Mouse (Mus musculus) cerebellum, adult 8-10 months (tissue): Measurements from ENCODE around the gene Limk1.
"Not testable (repeated sequence)": the region's sequence is repeated elsewhere in the genome, so short reads cannot be mapped to it uniquely, and the experiment has no call there.

Source experiments
- DNase-seq: peaks from one replicate; pipeline ENCODE4 v3.0.0; 2022

Gene Limk1

GRCm38 (mm10) chr5:134675956-134676759, 12.2 kb downstream of the Limk1 start:
- DNase-seq, result peak; percentile 33

DNA sequence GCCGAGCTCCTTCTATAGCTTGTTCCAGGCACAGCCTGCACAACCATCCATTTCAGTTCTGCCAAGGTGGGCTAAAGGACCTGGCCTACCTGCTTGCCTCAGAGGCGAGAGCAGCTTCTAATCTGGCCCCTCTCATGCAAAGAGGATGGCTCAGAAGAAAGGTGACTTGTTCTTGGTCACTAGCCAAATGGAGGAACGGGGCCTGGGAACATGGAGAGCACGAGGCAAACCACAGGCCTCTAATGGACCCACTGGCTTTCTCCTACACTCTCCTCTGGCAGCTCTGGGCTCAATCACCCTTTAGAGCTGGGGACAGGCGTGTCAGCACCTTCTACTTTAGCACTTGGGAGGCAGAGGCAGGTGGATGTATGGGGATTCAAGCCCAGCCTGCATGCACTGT, 13.4 kb downstream of the Limk1 start:
- DNase-seq, result no peak

DNA sequence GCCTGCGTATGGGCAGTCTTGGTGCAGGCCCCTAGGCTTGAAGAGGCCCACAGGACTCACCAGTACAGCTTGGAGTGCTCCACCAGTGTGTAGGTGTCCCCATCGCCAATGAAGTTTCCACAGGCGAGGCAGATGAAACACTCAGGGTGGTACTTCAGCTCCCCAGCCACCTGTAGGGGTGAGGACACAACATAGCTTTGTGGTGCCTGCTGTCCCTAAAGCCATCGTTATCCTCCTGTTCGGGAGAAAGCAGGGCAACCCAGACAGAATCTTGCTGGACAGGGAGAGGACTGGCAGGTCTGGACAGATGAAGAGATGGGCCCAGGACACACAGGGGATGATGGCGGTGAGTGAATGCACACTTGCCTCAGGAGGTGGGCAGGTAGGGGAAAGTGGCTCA, 15.8 kb downstream of the Limk1 start:
- no peak for DNase-seq

DNA sequence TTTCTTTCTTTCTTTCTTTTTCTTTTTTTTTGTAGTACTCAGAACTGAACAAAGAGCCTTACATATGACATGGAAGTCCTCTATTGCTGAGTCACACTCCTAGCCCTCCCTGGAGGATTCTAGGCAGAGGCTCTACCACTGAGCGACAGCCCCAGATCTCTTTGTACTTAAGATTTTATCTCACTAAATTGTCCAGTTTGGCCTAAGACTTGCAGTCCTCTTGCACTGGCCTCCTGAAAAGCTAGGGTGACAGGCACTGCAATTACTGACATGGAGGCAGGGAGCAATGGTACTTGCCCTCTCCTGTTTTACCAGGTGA, 16.2 kb downstream of the Limk1 start:
- no peak for DNase-seq

DNA sequence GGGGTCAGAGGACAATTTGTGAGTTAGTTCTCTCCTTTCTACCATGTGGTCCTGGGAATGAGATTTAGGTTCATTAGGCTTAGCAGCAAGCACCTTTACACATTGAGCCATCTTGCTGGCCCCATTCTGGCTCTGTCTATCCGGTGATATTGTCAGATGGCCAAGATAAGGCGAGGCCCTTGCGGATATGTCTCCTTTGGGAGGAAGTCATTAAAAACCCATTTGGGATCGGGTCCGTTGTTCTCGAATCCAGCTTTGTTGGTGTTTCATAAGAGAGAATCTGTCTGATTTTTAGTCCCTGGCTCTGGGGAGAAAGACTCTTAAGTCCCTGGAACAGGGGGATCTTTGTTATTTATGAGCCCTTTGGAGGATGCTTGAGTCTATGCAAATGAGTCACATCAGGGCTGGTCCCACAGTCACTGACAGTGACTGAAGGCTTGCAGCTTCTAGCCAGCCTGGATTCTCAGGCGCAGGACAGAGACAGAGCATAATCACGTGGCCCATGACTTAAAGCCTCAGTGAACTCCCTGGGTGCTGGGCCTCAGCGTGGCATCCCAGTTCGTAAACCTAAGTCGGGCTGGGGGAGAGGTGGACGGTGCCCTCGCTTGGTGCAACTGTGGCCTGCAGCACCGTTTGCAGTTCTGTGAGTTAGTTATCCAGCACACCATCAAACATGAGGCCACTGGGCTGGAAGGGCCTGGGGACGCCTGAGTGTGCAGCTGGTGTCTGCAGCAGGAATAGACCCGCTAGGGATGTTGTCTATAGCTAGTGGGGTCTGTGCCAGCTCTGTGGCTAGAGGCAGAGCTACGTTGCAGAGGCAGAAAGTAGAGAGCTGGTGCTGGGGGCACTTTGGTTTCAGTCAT, 16.8 kb downstream of the Limk1 start:
- no peak for DNase-seq

GRCm38 (mm10) chr5:134669001-134669708, 19.2 kb downstream of the Limk1 start:
- no peak for DNase-seq

- no peak for DNase-seq
These were observed 19.9 kb downstream of the Limk1 start for GRCm38 (mm10) chr5:134668495-134668894.

DNA sequence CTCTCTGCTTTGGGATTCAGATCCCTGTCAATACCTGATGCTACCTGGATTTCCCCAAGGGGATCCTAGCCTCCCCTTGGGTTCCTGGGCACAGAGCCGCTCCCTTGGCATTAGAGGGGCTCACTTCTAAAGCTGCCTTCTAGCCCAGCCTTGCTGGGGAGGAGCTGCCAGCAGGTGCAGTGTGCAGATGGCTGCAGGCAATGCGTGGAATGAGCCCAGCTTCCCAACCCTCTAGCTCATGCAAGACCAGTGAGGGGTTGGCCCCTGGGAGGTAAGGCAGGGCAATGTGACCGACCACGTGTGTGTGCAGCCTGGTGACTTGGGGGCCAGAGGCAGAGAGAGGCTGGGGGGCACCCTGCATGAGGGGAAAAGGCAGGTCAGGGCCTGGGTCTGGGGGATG, 31.7 kb downstream of the Limk1 start:
- no peak for DNase-seq

GRCm38 (mm10) chr5:134652015-134652414, 36.4 kb downstream of the Limk1 start:
- DNase-seq, result no peak

DNA sequence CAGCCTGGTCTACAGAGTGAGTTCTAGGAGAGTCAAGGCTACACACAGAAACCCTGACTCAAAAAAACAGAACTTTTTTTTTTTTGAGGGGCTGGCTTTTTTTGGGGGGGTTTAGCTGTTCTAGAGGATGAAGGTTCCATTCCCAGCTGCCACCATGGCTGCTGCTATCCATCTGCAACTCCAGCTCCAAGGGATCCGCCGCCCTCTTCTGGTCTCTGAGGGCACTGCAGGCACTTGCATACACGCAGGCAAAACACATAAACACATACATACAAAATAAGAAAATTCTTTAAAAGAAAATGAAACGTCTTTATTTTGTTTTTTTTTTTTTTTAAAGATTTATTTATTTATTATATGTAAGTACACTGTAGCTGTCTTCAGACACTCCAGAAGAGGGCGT, 37.5 kb downstream of the Limk1 start:
- DNase-seq, result peak; percentile 21

DNA sequence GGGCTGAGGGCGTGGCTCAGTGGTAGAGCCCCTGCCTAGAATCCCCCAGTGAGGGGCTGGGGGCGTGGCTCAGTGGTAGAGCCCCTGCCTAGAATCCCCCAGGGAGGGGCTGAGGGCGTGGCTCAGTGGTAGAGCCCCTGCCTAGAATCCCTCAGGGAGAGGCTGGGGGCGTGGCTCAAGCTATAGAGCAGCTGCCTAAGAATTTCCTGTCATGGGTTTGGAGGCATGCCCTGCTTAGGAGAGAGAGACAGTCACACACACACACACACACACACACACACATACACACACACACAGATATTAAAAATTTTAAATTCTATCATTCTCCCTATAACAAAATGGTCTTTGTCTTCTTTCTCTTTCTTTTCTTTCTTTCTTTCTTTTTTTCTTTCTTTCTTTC, 39.4 kb downstream of the Limk1 start:
- not testable (repeated sequence) for DNase-seq

DNA sequence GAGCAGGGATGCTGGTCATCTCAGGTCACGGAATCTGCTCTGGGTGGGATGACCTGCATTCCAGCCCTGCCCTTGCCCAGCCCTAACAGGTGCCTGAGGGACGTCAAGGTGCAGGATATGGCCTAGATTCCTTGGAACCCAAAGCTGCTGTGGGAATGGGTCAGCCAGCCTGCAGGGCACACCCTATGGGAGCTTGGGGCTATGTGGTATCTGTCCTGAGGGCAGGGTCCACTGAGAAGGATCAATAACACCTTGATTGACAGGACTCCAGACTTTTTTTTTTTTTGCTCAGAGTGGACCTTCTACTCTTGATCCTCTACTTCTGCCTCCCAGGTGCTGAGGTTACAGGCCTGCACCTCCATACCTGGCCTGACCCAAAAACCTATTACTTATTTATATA, 41.0 kb downstream of the Limk1 start:
- DNase-seq, result no peak

DNA sequence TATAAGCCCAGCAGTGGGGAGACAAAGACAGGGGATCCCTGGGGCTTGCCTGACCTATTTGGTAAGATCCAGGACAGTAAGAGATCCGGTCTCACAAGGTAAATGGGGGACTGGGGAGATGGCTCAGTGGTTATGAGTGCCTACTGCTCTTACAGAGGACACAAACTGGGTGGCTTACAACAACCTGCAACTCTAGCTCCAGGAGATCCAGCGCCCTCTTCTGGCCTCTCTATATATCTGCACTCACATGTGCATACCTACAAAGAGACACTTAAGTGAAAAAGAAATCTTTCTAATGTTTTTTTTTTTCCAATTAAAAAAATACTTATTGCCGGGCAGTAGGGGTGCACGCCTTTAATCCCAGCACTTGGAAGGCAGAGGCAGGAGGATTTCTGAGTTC, 41.9 kb downstream of the Limk1 start:
- DNase-seq, result no peak

DNA sequence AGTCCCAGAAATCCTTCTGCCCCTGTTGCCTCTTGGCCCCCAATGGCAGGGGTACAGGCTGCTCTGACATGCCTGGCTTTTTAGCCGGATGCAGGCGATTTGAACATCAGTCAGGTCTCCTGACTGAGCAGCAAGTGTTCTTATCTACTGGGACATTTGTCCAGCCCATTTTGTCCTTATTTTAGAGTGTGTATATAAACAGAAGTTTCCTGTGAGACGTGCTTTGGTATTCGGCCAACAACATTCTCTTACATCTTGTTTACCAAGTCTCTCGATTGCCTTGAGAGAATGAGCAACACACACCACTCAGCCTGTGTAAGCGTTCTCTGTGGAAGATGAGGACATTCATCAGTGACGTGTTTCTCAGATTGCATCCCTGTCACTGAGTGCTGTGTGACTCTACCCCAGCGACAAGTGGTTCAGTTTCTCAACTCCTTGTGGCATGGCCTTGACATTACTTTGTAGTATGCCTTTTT, 43.7 kb downstream of the Limk1 start:
- no peak for DNase-seq

DNA sequence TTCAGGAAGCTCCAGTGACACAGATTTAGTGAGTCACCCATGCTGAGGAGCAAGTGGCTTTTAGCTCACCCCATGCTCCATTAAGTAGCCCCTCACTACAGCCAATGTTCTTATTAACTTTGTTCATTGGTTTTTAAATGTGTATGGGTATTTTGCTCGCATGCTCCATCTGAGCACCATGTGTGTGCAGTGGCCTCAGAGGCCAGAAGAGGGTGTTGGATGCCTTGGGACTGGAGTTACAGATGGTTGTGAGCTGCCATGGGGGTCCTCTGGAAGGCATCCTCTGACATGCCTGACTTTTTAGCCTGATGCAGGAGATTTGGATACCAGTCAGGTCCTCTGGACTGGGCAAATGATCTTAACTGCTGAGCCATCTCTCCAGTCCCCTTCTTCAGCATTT, 44.3 kb downstream of the Limk1 start:
- DNase-seq, result no peak

DNA sequence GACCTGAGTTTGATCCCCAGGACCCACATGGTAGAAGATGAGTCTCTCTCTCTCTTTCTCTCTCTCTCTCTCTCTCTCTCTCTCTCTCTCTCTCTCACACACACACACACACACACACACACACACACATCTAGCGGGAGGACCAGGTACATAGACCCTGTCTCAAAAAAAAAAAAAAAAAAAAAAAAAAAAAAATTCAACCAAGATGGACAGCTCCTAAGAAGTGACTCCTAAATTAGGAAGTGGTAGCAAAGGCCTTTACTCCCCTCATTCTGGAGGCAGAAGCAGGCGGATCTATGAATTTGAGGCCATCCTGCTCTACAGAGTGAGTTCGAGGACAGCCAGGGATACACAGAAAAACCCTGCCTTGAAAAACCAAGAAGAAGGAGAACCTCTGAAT, 48.0 kb downstream of the Limk1 start:
- no peak for DNase-seq

- peak; percentile 97 for DNase-seq
These were observed 49.1 kb downstream of the Limk1 start, which contains the start of gene Eif4h for GRCm38 (mm10) chr5:134639269-134639682. Gene Eif4h (minus strand): TSS chr5:134639490.

DNA sequence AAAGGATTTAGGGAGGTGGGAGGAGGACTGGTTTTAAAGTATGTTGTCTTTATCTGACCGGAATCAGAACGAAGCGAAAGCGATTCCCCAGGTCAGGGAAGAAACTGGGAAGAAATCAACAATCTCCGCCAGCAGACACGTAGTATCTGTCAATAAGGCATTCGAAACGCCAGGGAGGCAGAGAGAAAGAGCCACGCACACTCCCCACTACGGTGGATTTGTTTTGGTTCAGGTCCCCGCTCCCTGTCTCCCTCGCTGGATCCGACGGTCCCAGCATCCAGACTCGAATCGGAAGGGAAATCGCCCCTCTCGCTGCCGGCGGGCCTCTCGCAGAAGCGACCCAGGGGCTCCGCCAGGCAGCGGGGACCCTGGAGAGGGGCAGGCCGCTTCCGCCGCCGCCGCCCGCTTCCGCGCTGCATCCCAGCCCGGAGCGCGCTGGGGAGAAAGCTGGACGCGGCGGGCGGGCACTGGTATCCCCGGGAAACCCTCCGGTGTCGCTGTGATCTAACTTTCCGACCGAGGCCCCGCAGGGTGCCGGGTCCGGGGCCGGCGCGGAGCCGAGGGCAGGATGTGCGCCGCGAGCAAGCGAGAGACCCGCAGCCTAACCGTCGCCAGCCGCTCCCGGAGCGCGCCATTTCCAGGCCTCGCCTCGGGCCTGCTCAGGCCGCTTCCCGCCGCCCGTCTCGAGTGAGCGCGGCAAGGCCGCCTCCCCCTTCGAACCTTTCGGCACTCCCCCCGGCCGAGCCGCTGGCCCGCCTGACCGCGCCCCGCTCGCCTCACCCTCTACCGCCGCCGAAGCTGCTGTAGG, 49.7 kb downstream of the Limk1 start:
- DNase-seq, result no peak

DNA sequence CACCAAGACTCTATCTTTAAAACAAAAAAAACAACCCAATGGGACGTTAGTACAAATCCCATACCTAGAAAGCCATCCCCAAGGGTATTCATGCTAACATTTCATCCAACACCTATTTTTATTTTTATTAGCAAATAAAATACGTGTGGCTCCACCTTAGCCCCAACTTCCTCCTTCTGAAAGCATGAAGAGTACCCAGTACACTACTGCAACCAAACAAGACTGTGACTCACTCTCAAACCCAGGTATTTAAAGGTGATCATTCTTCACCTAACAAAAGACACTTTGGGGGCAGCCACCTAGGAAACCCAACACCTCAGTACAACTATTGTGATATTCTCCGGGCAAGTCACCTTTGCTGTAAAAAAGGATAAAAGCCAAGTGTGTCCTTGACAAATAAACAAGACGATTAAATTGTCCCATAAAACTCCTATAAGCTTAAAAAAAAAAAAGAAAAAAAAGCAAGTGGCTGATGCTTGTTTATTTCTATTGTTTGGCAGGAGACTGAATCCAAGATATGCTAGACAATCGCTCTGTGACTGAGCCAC, 50.5 kb downstream of the Limk1 start:
- DNase-seq, result no peak

GRCm38 (mm10) chr5:134632841-134633240, 55.6 kb downstream of the Limk1 start:
- no peak for DNase-seq

DNA sequence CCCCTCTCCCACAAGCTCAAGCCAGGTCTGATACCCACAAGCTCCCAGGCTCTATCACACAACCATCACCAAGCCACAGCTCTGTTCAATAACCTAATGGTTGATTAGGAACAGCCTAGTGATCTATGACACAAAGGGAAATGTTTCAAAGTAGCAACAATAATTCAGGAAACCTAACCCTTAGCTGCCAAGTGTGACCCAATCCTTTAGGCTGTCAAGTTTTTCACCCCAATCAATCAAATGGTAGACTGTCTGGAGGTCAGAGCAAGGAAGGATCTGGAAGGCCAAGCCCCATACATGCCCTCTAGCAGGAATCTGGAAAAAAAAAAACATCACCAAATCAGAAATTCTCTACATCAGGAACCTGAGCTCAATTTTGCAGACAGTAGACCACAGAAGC, 57.6 kb downstream of the Limk1 start:
- no peak for DNase-seq

- DNase-seq, result no peak
These were observed 58.9 kb downstream of the Limk1 start for GRCm38 (mm10) chr5:134629508-134629907.
